Mouse (Mus musculus) cerebellum, adult 11 months (tissue): Measurements from ENCODE around the gene Hist1h4c.
A peak's percentile ranks its signal among the peaks of the same experiment; 100 is the strongest.
"Not testable (repeated sequence)": the region's sequence is repeated elsewhere in the genome, so short reads cannot be mapped to it uniquely, and the experiment has no call there.

Experiments used
- DNase-seq: peaks from one replicate; pipeline ENCODE4 v3.0.0; 2022

The Hist1h4c gene

DNA sequence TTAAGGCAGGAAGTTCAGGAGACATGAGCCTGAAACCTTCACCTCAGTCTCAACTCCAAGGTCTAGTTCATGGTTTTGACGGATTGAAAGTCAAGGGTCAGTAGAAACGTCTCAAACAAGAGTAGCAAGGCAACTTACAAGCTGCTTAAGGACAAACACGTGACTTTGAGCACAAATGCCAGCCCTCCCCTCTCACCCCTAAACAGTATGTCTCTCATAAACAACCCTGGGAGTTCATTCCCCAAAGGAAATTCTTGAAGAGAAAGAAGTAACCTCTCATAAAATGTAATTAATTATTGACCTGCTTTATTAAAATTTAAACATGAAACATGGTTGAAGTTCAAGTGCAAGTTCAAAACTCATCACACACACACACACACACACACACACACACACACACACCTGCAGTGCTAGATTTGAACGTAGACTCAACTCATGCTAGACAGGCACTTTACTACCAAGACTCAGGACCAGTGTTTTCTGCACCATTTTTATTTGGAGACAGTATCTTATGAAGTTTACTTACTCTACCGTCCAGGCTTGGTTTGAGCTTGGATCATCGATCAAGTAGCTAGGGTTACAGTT, 4.3 kb downstream of the Hist1h4c start:
- DNase-seq, result no peak

DNA sequence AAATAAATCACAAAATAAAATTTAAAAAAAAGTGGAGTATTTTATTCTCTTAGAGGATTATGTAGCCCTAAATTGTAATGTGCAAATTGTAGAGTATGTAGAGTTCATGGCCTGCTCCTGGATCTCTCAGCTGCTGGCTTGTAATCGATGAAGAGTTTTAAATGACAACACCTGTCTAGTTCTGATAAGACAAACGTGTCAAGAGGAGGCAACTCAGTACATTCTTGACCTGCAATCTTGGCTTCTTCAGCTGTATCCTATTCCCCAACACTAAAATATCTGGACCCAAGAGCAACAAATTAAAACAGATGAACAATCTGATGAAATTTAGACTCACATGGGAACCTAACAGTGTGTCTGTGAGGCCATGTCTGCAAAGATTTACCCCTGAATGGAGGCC, 8.8 kb downstream of the Hist1h4c start:
- no peak for DNase-seq

DNA sequence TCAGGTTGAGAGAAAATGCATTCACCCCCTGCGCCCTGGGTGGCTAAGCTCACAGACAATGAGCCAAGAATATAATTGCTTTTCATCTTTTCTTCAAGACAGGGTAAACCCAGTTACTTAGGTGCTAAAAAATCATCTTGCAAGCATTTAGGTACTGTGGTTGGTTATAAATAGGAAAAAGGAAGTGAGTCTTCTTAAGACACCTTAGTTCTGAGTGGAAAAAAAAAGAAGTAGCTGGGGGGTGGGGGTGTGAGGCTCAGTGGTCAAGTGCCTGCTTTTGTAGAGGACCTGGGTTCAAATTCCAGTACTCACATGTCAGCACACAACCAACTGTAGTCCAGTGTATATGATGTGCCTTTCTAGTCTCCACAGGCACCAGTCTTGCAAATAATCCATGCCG, 9.3 kb downstream of the Hist1h4c start:
- no peak for DNase-seq

DNA sequence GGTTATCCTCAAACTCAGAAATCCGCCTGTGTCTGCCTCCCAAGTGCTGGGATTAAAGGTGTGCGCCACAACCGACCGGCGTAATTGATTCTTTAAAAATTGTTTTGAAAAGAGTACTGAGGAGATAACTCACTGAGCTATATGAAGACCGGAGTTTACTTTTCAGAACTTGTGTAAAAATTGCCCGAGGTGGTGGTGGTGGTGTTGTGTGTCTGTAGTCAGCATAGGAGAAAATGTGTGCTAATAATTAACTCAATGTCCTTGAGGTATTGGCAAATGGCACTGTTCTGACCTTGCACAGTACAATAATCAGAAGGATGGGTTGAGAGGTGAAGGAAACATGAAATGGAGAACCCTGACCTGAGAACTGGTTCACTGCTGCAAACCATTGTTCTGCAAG, 10.3 kb downstream of the Hist1h4c start:
- DNase-seq, result no peak

DNA sequence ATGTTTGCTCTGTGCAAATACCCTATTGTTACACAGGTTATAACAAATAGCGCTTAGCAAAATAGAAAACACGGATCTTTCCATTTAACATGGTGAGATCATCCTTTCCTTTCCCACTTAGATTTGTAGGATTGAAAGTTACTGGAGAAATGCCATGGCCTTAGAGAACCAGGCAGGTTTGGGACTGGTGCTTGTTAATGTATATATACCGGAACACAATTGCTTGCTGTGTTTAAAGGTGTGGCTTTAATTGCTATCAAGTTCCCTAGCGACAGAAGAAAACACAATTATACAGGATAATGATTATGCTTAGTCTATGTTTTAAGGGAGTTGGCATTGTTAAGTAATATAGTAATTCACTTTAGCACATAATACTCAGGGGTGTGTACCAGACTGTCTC, 11.1 kb downstream of the Hist1h4c start:
- no peak for DNase-seq

DNA sequence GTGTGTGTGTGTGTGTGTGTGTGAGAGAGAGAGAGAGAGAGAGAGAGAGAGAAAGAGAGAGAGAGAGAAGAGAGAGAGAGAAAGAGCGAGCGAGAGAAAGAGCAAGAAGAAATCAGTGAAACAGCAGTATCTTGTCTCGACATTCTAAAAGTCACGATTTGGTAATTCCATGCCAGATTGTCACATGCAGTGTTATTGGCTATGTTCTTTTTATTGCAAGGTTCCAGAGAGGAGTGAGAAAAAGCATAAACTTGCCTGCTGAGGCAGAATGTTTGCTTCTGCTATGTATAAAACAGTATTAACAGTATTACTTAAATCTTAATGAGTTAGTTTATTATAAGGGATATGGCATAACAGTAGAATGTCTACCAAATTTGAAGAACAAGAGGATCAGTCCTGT, 12.3 kb downstream of the Hist1h4c start:
- no peak for DNase-seq

DNA sequence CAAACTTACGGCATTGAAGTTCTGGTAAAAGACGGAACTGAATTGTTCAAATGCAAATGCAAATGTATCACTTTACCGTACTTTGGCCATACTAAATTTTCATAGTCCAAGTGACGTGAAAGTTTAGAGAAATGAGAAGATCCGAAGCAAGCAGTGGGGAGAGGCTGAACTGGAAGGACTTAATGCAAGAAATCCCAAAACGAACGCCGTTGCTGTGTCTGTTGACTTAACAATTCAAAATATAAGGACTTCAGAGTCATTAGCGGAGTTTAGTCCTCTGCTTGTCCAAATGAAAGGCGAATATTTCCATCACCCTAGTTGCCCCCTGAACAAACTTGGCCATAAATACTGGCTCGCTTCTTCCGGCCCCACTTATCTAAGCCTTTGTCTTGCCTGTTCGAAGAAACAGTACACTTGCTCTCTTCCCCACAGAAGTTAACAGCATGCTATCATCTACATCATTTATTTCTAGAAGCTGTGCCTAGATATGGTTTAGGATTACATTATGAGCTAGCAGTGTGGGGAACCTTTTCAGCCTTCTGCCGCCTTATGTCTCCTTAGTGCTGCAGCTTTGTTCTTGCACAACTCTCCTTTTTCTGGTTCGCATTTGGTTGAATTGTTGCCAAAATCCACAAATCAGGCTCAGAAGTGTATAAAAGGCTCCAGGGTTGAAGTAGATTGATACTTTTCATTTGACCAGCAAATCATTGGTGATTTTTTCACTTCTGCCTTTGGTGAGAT, 13.0 kb downstream of the Hist1h4c start:
- no peak for DNase-seq

DNA sequence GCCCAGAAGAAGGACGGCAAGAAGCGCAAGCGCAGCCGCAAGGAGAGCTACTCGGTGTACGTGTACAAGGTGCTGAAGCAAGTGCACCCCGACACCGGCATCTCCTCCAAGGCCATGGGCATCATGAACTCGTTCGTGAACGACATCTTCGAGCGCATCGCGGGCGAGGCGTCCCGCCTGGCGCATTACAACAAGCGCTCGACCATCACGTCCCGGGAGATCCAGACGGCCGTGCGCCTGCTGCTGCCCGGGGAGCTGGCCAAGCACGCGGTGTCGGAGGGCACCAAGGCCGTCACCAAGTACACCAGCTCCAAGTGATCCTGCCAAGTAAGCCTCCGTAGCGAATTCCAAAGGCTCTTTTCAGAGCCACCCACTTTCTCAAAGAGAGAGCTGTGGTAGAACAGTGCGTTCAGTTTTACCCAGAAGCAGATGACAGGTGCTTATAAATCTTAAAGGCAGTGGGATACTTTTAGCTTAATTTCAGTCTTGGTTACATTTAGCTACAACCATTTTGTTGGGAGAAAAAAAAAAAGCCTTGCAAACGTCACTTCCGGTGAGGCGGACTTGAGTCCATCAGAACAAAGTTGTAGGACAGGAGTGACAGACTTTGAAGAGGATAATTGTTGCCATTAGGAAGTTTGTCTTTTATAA, 13.8 kb downstream of the Hist1h4c start:
- DNase-seq, result not testable (repeated sequence)

DNA sequence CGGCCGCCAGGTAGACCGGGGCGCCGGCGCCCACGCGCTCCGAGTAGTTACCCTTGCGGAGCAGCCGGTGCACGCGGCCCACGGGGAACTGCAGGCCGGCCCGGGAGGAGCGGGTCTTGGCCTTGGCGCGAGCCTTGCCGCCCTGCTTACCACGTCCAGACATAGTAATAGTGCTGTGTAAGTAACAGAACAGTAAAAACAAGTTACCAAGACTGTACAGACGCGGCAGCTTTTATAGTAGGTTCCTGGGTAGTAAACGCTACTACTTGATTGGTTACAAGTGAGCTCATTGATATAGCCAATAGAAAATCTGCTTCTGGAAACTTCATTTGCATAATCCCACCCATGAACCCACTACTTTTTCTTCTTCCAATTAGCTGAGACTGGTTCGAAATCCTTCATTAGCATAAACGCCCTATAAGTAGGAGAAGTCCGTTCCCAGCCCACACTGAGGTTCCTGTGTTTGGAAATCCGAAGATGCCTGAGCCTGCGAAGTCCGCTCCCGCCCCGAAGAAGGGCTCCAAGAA, 14.4 kb downstream of the Hist1h4c start, which contains the start of the genes Hist1h2ac and Hist1h2bc:
TSS of gene Hist1h2ac (minus strand) at position 194 of the 527 bp plus-strand sequence.
TSS of gene Hist1h2bc (plus strand) at position 445 of the 527 bp plus-strand sequence.
- peak; percentile 76 for DNase-seq

DNA sequence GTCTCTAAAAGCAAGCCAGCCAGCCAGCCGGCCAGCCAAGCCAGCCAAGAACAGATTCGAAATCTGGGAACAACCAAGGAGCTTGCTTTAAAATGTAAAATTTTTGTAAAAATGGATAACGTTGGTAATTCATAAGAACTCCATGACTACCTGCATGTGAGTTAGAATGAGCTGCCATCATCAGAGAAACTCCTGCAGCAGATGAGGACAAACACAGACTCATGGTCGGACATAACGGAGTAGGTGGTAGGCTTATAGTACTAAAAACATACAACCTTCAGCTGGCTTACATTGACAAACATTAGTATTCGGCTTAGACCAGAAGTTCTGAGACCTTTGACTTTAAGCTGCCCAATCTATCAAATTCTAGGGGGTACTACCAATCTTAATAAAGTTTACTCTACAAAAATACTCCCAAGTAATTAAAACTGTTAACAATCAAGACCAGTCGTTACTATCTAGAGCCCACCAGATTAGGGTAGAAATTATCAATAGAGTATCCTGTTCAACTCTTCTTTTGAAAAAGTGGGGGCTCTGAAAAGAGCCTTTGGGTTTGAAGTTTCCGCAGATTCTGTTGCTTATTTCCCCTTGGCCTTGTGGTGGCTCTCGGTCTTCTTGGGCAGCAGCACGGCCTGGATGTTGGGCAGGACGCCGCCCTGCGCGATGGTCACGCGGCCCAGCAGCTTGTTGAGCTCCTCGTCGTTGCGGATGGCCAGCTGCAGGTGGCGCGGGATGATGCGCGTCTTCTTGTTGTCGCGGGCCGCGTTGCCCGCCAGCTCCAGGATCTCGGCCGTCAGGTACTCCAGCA, 15.1 kb downstream of the Hist1h4c start:
- DNase-seq, result not testable (repeated sequence)

DNA sequence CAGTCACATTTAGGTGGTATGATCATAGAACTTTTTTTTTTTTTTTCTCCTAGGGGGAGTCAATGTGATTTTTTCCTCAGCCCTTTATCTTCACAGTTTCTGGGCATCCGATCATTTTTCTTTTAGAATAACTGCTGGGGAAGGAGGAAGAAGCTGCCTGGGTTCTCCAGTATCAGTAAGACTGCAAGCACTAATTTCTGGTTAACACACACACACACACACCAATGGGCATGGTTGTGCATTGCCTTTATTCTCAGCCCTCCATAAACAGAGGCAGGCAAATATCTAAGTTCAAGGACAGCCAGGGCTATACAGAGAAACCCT, 15.7 kb downstream of the Hist1h4c start:
- DNase-seq, result no peak

DNA sequence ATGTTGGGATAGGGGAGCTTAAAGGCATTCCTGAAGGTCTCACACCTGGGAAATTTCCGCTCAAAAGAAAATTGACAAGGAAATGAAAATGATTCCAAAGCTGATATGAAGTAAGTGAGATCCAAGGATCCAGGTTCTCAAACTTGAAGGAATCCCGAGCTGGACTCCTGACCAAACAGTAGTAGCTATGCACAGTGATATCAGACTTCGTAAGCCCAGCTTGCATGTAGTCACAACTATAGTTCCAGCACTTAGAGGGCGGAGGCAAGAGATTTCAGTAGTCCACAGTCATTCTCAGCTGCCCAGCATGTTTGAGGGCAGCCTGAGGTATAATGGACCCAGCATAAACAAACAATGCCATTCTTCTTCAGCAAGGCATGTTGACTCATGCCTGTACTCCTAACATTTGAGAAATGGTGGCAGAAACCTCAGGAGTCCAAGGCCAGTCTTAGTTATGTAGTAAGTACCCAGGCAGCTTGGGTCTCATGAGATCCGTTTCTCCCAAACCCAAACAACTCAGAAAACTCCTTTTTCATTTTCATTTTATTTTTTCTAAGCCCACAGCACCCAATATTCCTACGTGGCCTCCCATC, 16.2 kb downstream of the Hist1h4c start:
- no peak for DNase-seq

DNA sequence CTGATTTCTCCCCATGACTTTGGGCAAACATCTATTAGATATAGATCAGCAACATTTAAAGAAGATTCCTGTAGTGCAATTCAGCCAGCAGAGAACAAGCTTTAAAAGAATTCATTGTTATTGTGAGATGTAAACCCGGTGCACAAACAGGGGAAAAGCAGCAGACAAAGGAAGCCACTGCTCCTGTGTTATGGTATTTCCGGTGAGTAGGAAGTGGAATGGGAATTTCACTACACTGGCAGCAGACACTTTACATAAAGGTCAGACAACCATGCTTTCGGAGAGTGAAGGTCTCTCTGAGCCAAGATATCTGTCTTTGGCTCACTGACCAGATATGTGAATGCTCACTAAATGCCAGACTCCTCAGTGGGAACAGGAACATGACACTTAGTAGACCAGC, 35.7 kb downstream of the Hist1h4c start:
- DNase-seq, result no peak

DNA sequence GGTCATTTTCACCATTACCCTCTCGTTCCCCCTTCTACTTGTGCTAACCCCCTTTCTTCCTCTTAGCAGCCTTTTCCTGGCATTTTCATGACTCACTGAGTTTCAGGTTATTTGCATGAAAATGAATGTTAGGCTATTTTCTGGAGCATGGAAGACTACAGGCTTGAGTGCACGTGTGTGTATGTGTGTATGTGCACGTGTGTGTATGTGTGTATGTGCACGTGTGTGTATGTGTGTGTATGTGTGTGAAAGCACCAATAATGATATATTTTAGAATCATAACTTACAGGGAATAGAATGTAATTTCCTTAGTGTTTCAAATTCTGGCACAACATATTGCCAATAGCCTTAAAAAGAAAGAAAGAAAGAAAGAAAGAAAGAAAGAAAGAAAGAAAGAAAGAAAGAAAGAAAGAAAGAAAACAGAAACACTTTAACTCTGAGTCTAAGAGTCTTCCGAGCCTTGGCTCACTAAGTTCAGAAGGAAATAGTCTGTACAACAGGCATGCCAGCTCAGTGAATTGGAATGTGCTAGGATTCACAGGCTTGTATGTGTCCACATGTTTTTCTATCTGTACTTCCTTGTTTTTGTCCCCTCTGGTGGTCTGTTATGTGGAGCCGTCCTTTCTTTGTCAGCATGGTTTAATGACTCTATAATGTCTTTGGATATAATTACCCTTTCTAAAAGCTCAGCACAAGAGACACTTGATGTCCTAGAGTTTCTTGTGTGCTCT, 38.5 kb downstream of the Hist1h4c start:
- no peak for DNase-seq
